28 mouse cellular contexts compared by ENCODE assay signal in genomic region chrX:14229218-14229617, GRCm38 (mm10). TPM values are rescaled to one million over a fixed set of nuclear protein-coding genes. Genes with fewer than 3 reads are reported as not detected.
DNase-seq lines count a peak whose midpoint lies in the region; ATAC-seq and TF ChIP-seq lines count a peak whose summit lies in the region.
"Had no signal": no experiment of that assay in that cellular context is flagged by ENCODE, and none has a peak within 500 bp of the region (broad histone marks: within the 10 kb centered on the region; RNA-seq: fewer than 3 reads in every experiment).

No protein-coding gene starts in this region.

- no peak for TF ChIP-seq EP300 in lung, postnatal 0 days (IDR thresholded peaks at IDR 0.05)

- H3K36me3 ChIP-seq in lung, postnatal 0 days (ENCODE audit: insufficient read depth, low read length): no peaks in the 10 kb centered on the region
- no peaks in the 10 kb centered on the region for H3K36me3 ChIP-seq in midbrain, postnatal 0 days (ENCODE audit: insufficient read depth, low read length)
- H3K36me3 ChIP-seq: embryonic facial prominence, embryonic 15.5 days; limb, embryonic 13.5 days; neural tube, embryonic 15.5 days; stomach, embryonic 15.5 days had no signal

- H3K4me1 ChIP-seq in lung, postnatal 0 days (ENCODE audit: insufficient read depth, low read depth, low read length): no peaks in the 10 kb centered on the region
- no peaks in the 10 kb centered on the region for H3K4me1 ChIP-seq in midbrain, postnatal 0 days (ENCODE audit: insufficient read depth, low read length)
- H3K4me1 ChIP-seq: embryonic facial prominence, embryonic 15.5 days; limb, embryonic 13.5 days; neural tube, embryonic 15.5 days; stomach, embryonic 15.5 days had no signal

- no peak overlapping the region for H3K4me2 ChIP-seq in lung, postnatal 0 days (replicated peaks; ENCODE audit: low read depth, low read length)
- H3K4me2 ChIP-seq in midbrain, postnatal 0 days (ENCODE audit: low read depth, low read length, poor library complexity, severe bottlenecking): no peak overlapping the region
- H3K4me2 ChIP-seq: embryonic facial prominence, embryonic 15.5 days; limb, embryonic 13.5 days; midbrain, embryonic 11.5 days; neural tube, embryonic 15.5 days; stomach, embryonic 15.5 days had no signal

- no peak overlapping the region for H3K9ac ChIP-seq in lung, postnatal 0 days (replicated peaks; ENCODE audit: low read depth)
- H3K9ac ChIP-seq in midbrain, postnatal 0 days (replicated peaks; ENCODE audit: low read length, poor library complexity, severe bottlenecking): no peak overlapping the region
- H3K9ac ChIP-seq: embryonic facial prominence, embryonic 15.5 days; limb, embryonic 13.5 days; liver, embryonic 14.5 days; neural tube, embryonic 15.5 days; stomach, embryonic 15.5 days had no signal

- ATAC-seq in lung, postnatal 0 days: no peak
- ATAC-seq in monocyte, adult 5-6 weeks (replicated peaks; ENCODE audit: insufficient number of reproducible peaks, low FRiP score, low TSS enrichment, poor library complexity, severe bottlenecking): no peak
- no peak for ATAC-seq in midbrain, postnatal 0 days (ENCODE audit: low FRiP score)

- 41% methylated on average over 2 of the region's 2 CpGs for WGBS in lung, postnatal 0 days
- WGBS in midbrain, postnatal 0 days: 70% methylated on average over 2 of the region's 2 CpGs

- H3K4me3 ChIP-seq in lung, postnatal 0 days (ENCODE audit: low read depth, low read length): no peak overlapping the region
- no peak overlapping the region for H3K4me3 ChIP-seq in midbrain, postnatal 0 days (ENCODE audit: low read depth, low read length)
- H3K4me3 ChIP-seq: embryonic facial prominence, embryonic 15.5 days; limb, embryonic 13.5 days; myocyte; neural tube, embryonic 15.5 days; stomach, embryonic 15.5 days had no signal

- H3K27me3 ChIP-seq in lung, postnatal 0 days (replicated peaks; ENCODE audit: insufficient read depth, low read length): no peaks in the 10 kb centered on the region
- no peaks in the 10 kb centered on the region for H3K27me3 ChIP-seq in midbrain, postnatal 0 days (ENCODE audit: insufficient read depth, low read length)
- H3K27me3 ChIP-seq: embryonic facial prominence, embryonic 15.5 days; limb, embryonic 13.5 days; neural tube, embryonic 15.5 days; stomach, embryonic 15.5 days had no signal

- peak; percentile 14 for DNase-seq in adrenal gland, postnatal 14 days
- no peak for DNase-seq in adrenal gland, adult 18-20 months (ENCODE audit: low spot score in 2 of 2)
- peak; percentile 21 for DNase-seq in lung, postnatal 10 days
- no peak for DNase-seq in lung, postnatal 0 days (ENCODE audit: low spot score)
- DNase-seq in gastrocnemius, adult 18-20 months (ENCODE audit: low spot score): peak; percentile 60
- DNase-seq in skeletal muscle tissue, adult 2 months (ENCODE audit: low read depth, low spot score): peak; percentile 67
- no peak for DNase-seq in midbrain, postnatal 0 days (ENCODE audit: low spot score)
- DNase-seq: adrenal gland, postnatal 25 days; cerebellum, adult 9-11 months; embryo, embryonic 11 days; kidney, adult 2 months; kidney, postnatal 14 days; spleen, adult 18-20 months; thymus, postnatal 14 days had no signal

- no peak overlapping the region for H3K27ac ChIP-seq in lung, postnatal 0 days (ENCODE audit: low read length)
- no peak overlapping the region for H3K27ac ChIP-seq in midbrain, postnatal 0 days (ENCODE audit: low read depth, low read length)
- H3K27ac ChIP-seq: embryonic facial prominence, embryonic 15.5 days; limb, embryonic 13.5 days; liver, embryonic 14.5 days; neural tube, embryonic 15.5 days; stomach, embryonic 15.5 days had no signal

- TF ChIP-seq CTCF in lung, postnatal 0 days (IDR thresholded peaks at IDR 0.05): no peak
- no peak for TF ChIP-seq CTCF in midbrain, postnatal 0 days (IDR thresholded peaks at IDR 0.05)

- H3K9me3 ChIP-seq in lung, postnatal 0 days (ENCODE audit: low read length): no peaks in the 10 kb centered on the region
- H3K9me3 ChIP-seq in midbrain, postnatal 0 days (ENCODE audit: low read length): no peaks in the 10 kb centered on the region
- H3K9me3 ChIP-seq: embryonic facial prominence, embryonic 15.5 days; limb, embryonic 13.5 days; neural tube, embryonic 15.5 days; stomach, embryonic 15.5 days had no signal

RNA-seq across cellular contexts. Expression of gene H2al1n, which starts 18.3 kb away (rescaled TPM):
- total RNA-seq in adrenal gland, postnatal 14 days (2021): not detected in 2 replicates
- not detected for total RNA-seq in adrenal gland, adult 18-20 months (2021)
- not detected in 2 replicates for polyA plus RNA-seq in lung, postnatal 0 days (2015; fragmentation: Nextera tagmentation; extraction: Ambion mirVana)
- total RNA-seq in gastrocnemius, adult 18-20 months (2021): not detected
- not detected in 3 replicates for total RNA-seq in monocyte, adult 5-6 weeks (2017)
- total RNA-seq in midbrain, postnatal 0 days (2014; rRNA removed): not detected in 2 replicates
- polyA plus RNA-seq in midbrain, postnatal 0 days (2015; fragmentation: Nextera tagmentation; extraction: Ambion mirVana): not detected in 2 replicates
- total RNA-seq: adrenal gland, postnatal 25 days; heart, adult 8-10 months; layer of hippocampus, adult 8-10 months; left cerebral cortex, adult 8-10 months; MEL had no signal
- polyA plus RNA-seq: embryonic facial prominence, embryonic 15.5 days; heart, postnatal 0 days; hindbrain, embryonic 11.5 days; kidney, adult 2 months; limb, embryonic 13.5 days; liver, embryonic 14.5 days; midbrain, embryonic 11.5 days; myocyte; neural tube, embryonic 15.5 days; stomach, embryonic 15.5 days had no signal

Comparison
In these comparisons a context has a peak if more than half of its experiments do, and no peak if none do; other contexts are left out.
1. DNase-seq: peak in adrenal gland, postnatal 14 days (single experiment), lung, postnatal 10 days (single experiment), gastrocnemius, adult 18-20 months (single experiment) and skeletal muscle tissue, adult 2 months (single experiment); none in adrenal gland, adult 18-20 months (0 of 2), lung, postnatal 0 days (single experiment) and midbrain, postnatal 0 days (single experiment).